Mouse (Mus musculus) CH12.LX (cell line): ENCODE results near the gene Nhej1. TPM values are rescaled to one million over a fixed set of nuclear protein-coding genes. Genes with fewer than 3 reads are reported as not detected.

Experiments
- DNase-seq: peaks from one replicate; pipeline ENCODE4 v3.0.0-alpha.2; 2013; ENCODE audit errors: extremely low read depth
- H3K27ac ChIP-seq: 2 replicates; pipeline ENCODE4 v1.5.1; 2012; ENCODE audit warnings: low read depth, mild to moderate bottlenecking, control low read depth, moderate library complexity; ENCODE audit not compliant: insufficient read depth
- H3K27me3 ChIP-seq: replicated peaks from 2 replicates; pipeline ENCODE3; 2012; ENCODE audit warnings: inconsistent platforms
- H3K36me3 ChIP-seq, 2 experiments: replicated peaks in 1 of 2; 2 replicates each; pipeline versions ENCODE3 to v1.6.1; 2012; ENCODE audit warnings: inconsistent platforms in 1 of 2, low read length in 1 of 2, mild to moderate bottlenecking in 1 of 2, mixed read lengths in 1 of 2, moderate library complexity in 1 of 2; ENCODE audit not compliant: control insufficient read depth in 1 of 2, insufficient read depth in 1 of 2
- H3K4me1 ChIP-seq, 2 experiments: 2 replicates each; pipeline ENCODE4 v1.6.1; 2012; ENCODE audit warnings: inconsistent platforms in 1 of 2, moderate library complexity in 1 of 2; ENCODE audit not compliant: insufficient read depth in 2 of 2, control insufficient read depth in 1 of 2
- H3K4me2 ChIP-seq: 2 replicates; pipeline ENCODE4 v1.6.1; 2012; ENCODE audit warnings: low read depth, mild to moderate bottlenecking, control low read depth; ENCODE audit not compliant: poor library complexity, insufficient read depth, severe bottlenecking
- H3K4me3 ChIP-seq, 3 experiments: fragments of 150-350 bp in 1 of 3; sonication (generic) in 1 of 3; replicated peaks in 1 of 3; 2 replicates each; pipeline versions ENCODE3 to v1.5.1; 2011 to 2012; ENCODE audit warnings: low read depth in 2 of 3, low read length in 2 of 3, mild to moderate bottlenecking in 2 of 3, moderate library complexity in 2 of 3, control low read depth in 1 of 3, improper control_type of control experiment in 1 of 3, inconsistent platforms in 1 of 3, mixed read lengths in 1 of 3; ENCODE audit not compliant: poor library complexity in 1 of 3
- H3K79me2 ChIP-seq: replicated peaks from 2 replicates; pipeline ENCODE4 v1.6.1; 2012; ENCODE audit warnings: mild to moderate bottlenecking, moderate library complexity; ENCODE audit not compliant: control insufficient read depth, poor library complexity, insufficient read depth, severe bottlenecking; ENCODE audit errors: extremely low read depth
- H3K9ac ChIP-seq: 2 replicates; pipeline ENCODE4 v1.6.1; 2012; ENCODE audit warnings: low read depth, mild to moderate bottlenecking, control low read depth, moderate library complexity; ENCODE audit not compliant: insufficient read depth
- H3K9me3 ChIP-seq: replicated peaks from 2 replicates; pipeline ENCODE3; 2012; ENCODE audit warnings: low read length, inconsistent platforms, mixed read lengths
- BHLHE40 ChIP-seq: IDR thresholded peaks from 2 replicates; pipeline ENCODE4 v1.6.1; 2011; ENCODE audit warnings: mild to moderate bottlenecking, low read depth, low read length, improper control_type of control experiment
- CHD1 ChIP-seq: IDR thresholded peaks from 2 replicates; pipeline ENCODE4 v1.6.1; 2012; ENCODE audit warnings: low read depth, low read length, improper control_type of control experiment, inconsistent platforms
- CHD2 ChIP-seq: IDR thresholded peaks from 2 replicates; pipeline ENCODE4 v1.6.1; 2011; ENCODE audit warnings: low read length, improper control_type of control experiment
- E2F4 ChIP-seq: IDR thresholded peaks from 2 replicates; pipeline ENCODE4 v1.6.1; 2011; ENCODE audit warnings: low read depth, low read length, improper control_type of control experiment; ENCODE audit not compliant: insufficient replicate concordance
- ELF1 ChIP-seq: IDR thresholded peaks from 2 replicates; pipeline ENCODE4 v1.6.1; 2014; ENCODE audit warnings: low read depth, mild to moderate bottlenecking, inconsistent platforms, low read length, improper control_type of control experiment
- EP300 ChIP-seq: IDR thresholded peaks from 2 replicates; pipeline ENCODE4 v1.6.1; 2011; ENCODE audit warnings: low read length, improper control_type of control experiment
- HCFC1 ChIP-seq: IDR thresholded peaks from 2 replicates; pipeline ENCODE4 v1.6.1; 2012; ENCODE audit warnings: low read depth, mild to moderate bottlenecking, inconsistent platforms, low read length, improper control_type of control experiment
- IRF4 ChIP-seq: IDR thresholded peaks from 2 replicates; pipeline ENCODE4 v1.6.1; 2014; ENCODE audit warnings: low read depth, mild to moderate bottlenecking, inconsistent platforms, low read length, improper control_type of control experiment
- JUN ChIP-seq: IDR thresholded peaks from 2 replicates; pipeline ENCODE4 v1.6.1; 2011; ENCODE audit warnings: low read depth, mild to moderate bottlenecking, low read length, improper control_type of control experiment, moderate library complexity; ENCODE audit not compliant: insufficient read depth
- MAFK ChIP-seq: IDR thresholded peaks from 2 replicates; pipeline ENCODE4 v1.6.1; 2011; ENCODE audit warnings: low read length, improper control_type of control experiment; ENCODE audit not compliant: insufficient replicate concordance
- MAX ChIP-seq: IDR thresholded peaks from 2 replicates; pipeline ENCODE4 v1.6.1; 2011; ENCODE audit warnings: low read length, improper control_type of control experiment
- MAZ ChIP-seq: IDR thresholded peaks from 2 replicates; pipeline ENCODE4 v1.6.1; 2012; ENCODE audit warnings: low read depth, mild to moderate bottlenecking, inconsistent platforms, low read length, improper control_type of control experiment, moderate library complexity
- MEF2A ChIP-seq: IDR thresholded peaks from 2 replicates; pipeline ENCODE4 v1.6.1; 2014; ENCODE audit warnings: low read depth, mild to moderate bottlenecking, inconsistent platforms, low read length, improper control_type of control experiment, borderline replicate concordance
- MXI1 ChIP-seq: IDR thresholded peaks from 2 replicates; pipeline ENCODE4 v1.6.1; 2011; ENCODE audit warnings: mild to moderate bottlenecking, low read depth, low read length, improper control_type of control experiment
- MYC ChIP-seq: IDR thresholded peaks from 2 replicates; pipeline ENCODE4 v1.6.1; 2011; ENCODE audit warnings: low read depth, mild to moderate bottlenecking, improper control_type of control experiment, low read length
- NRF1 ChIP-seq: IDR thresholded peaks from 2 replicates; pipeline ENCODE4 v1.6.1; 2014; ENCODE audit warnings: low read depth, mild to moderate bottlenecking, inconsistent platforms, low read length, improper control_type of control experiment, moderate library complexity
- POLR2A ChIP-seq: IDR thresholded peaks from 2 replicates; pipeline ENCODE4 v1.6.1; 2011; ENCODE audit warnings: low read depth, mild to moderate bottlenecking, improper control_type of control experiment, low read length
- RAD21 ChIP-seq: IDR thresholded peaks from 2 replicates; pipeline ENCODE4 v1.6.1; 2011; ENCODE audit warnings: low read depth, mild to moderate bottlenecking, low read length, improper control_type of control experiment, moderate library complexity
- RCOR1 ChIP-seq: conservative IDR thresholded peaks from 2 replicates; pipeline ENCODE4 v1.6.1; 2012; ENCODE audit warnings: low read depth, mild to moderate bottlenecking, inconsistent platforms, low read length, improper control_type of control experiment
- TBP ChIP-seq: conservative IDR thresholded peaks from 2 replicates; pipeline ENCODE4 v1.6.1; 2011; ENCODE audit warnings: low read depth, low read length, improper control_type of control experiment
- TCF12 ChIP-seq: IDR thresholded peaks from 2 replicates; pipeline ENCODE4 v1.6.1; 2014; ENCODE audit warnings: low read depth, mild to moderate bottlenecking, inconsistent platforms, low read length, improper control_type of control experiment
- USF1 ChIP-seq: IDR thresholded peaks from 2 replicates; pipeline ENCODE4 v1.6.1; 2014; ENCODE audit warnings: low read depth, mild to moderate bottlenecking, inconsistent platforms, low read length, improper control_type of control experiment
- USF2 ChIP-seq: conservative IDR thresholded peaks from 2 replicates; pipeline ENCODE4 v1.6.1; 2011; ENCODE audit warnings: low read depth, low read length, improper control_type of control experiment
- dilution Hi-C: fragments of 300-500 bp; cut with MboI; formaldehyde crosslinking; loops from 2 replicates; pipeline ENCODE4 v1.14.3; 2020; ENCODE audit warnings: low sequenced_read_pairs; ENCODE audit not compliant: extremely low pct_unique_long_range_greater_than_20kb, extremely low pct_ligation_motif_present
- in situ Hi-C: fragments of 300-500 bp; cut with MboI; formaldehyde crosslinking; loops from 3 replicates; pipeline ENCODE4 v1.14.3; 2019; ENCODE audit warnings: low sequenced_read_pairs, low pct_ligation_motif_present, low pct_unique_long_range_greater_than_20kb, mixed read lengths
- polyA plus RNA-seq: library from polyadenylated mRNA; unstranded; fragments of >175 nt; gene quantifications from 2 replicates; pipeline ENCODE4 v1.2.1, GENCODE M21; 2012; ENCODE audit warnings: low read depth; ENCODE audit not compliant: insufficient read length
- total RNA-seq, 2 experiments: library from RNA; depleted of rRNA; stranded (reverse); fragments of 300-350 nt in 1 of 2; fragments of >200 nt in 1 of 2; gene quantifications; 2 replicates each; pipeline ENCODE4 v1.2.3; 2012 to 2014

Gene Nhej1
- total and polyA plus RNA-seq, 3 experiments: 2.8 to 4.0 (median 3.7) TPM

- in situ Hi-C loops: no loop called here
Observed at GRCm38 (mm10) chr1:75155837-75156236, 30.8 kb upstream of the Nhej1 start.

GRCm38 (mm10) chr1:75148727-75149126 is 23.7 kb upstream of the Nhej1 start:
- Histone ChIP-seq H3K4me1 (peaks cover 2 to 8% of the 10 kb centered on the region in 2 experiments; a peak in 1 of 4 replicates), H3K27me3 (no peaks in the 10 kb centered on the region), H3K36me3 (peaks cover 44 to 58% of the 10 kb centered on the region in 2 experiments)
- dilution Hi-C loops: no loop called here
- DNase-seq: no peak
- TF ChIP-seq TBP: no peak
- no peak for TF ChIP-seq MAFK
- no peak for TF ChIP-seq JUN
- no peak for TF ChIP-seq IRF4
- TF ChIP-seq, all 38 proteins: peak for 0
- Histone ChIP-seq H3K4me2 (no peak overlapping the region), H3K79me2 (no peaks in the 10 kb centered on the region), H3K9me3 (no peaks in the 10 kb centered on the region), H3K27ac (no peak overlapping the region), H3K4me3 (no peak overlapping the region), H3K9ac (no peak overlapping the region)
- in situ Hi-C loops: no loop called here

More at GRCm38 (mm10) chr1:75155837-75156236, 30.8 kb upstream of the Nhej1 start:
- dilution Hi-C loops: no loop called here
- H3K4me3 ChIP-seq: no peak overlapping the region
- no peaks in the 10 kb centered on the region for H3K36me3 ChIP-seq
- no peaks in the 10 kb centered on the region for H3K9me3 ChIP-seq
- H3K4me2 ChIP-seq: no peak overlapping the region
- no peaks in the 10 kb centered on the region for H3K79me2 ChIP-seq
- H3K4me1 ChIP-seq: no peaks in the 10 kb centered on the region
- no peak overlapping the region for H3K9ac ChIP-seq
- H3K27me3 ChIP-seq: no peaks in the 10 kb centered on the region
- DNase-seq: no peak
- no peak for TF ChIP-seq MYC
- no peak for TF ChIP-seq TBP
- no peak for TF ChIP-seq MXI1
- no peak for TF ChIP-seq ELF1
- TF ChIP-seq POLR2A: no peak
- TF ChIP-seq IRF4: no peak
- no peak for TF ChIP-seq CHD2
- no peak for TF ChIP-seq MAX
- no peak for TF ChIP-seq EP300
- TF ChIP-seq, all 38 proteins: peak for 0
- no peak overlapping the region for H3K27ac ChIP-seq

- Histone ChIP-seq H3K79me2 (no peaks in the 10 kb centered on the region), H3K27ac (no peak overlapping the region), H3K4me3 (no peak overlapping the region), H3K27me3 (no peaks in the 10 kb centered on the region), H3K9ac (no peak overlapping the region), H3K4me2 (no peak overlapping the region), H3K9me3 (no peaks in the 10 kb centered on the region), H3K36me3 (peaks cover 44 to 58% of the 10 kb centered on the region in 2 experiments), H3K4me1 (peaks cover 2 to 13% of the 10 kb centered on the region in 2 experiments; a peak in 2 of 4 replicates)
- in situ Hi-C loops: no loop called here
- no peak for DNase-seq
- dilution Hi-C loops: no loop called here
- TF ChIP-seq RCOR1: no peak
- no peak for TF ChIP-seq BHLHE40
- TF ChIP-seq JUN: no peak
- no peak for TF ChIP-seq MAZ
- no peak for TF ChIP-seq NRF1
- TF ChIP-seq HCFC1: no peak
- no peak for TF ChIP-seq E2F4
- TF ChIP-seq TCF12: no peak
- no peak for TF ChIP-seq MXI1
- TF ChIP-seq MAFK: no peak
- TF ChIP-seq USF2: no peak
- no peak for TF ChIP-seq USF1
- no peak for TF ChIP-seq MAX
- no peak for TF ChIP-seq RAD21
- no peak for TF ChIP-seq MEF2A
- TF ChIP-seq IRF4: no peak
- no peak for TF ChIP-seq CHD1
Observed at GRCm38 (mm10) chr1:75147411-75148135, 22.6 kb upstream of the Nhej1 start.
